Mouse (Mus musculus): ENCODE data around the gene Rxfp2.

Gene Rxfp2

GRCm38 (mm10) chr5:150018656-150019055, at the start of gene Rxfp2:
TSS of gene Rxfp2 (plus strand) at chr5:150018675.
- DNase-seq (ENCODE audit: low read depth) = no peak

- no peak for DNase-seq (ENCODE audit: low read depth)
Observed at GRCm38 (mm10) chr5:149970261-149970660, 48.2 kb upstream of the Rxfp2 start.

GRCm38 (mm10) chr5:149977027-149977426, 41.4 kb upstream of the Rxfp2 start:
- peak; percentile 4 for DNase-seq (ENCODE audit: low read depth)

GRCm38 (mm10) chr5:149983621-149984020, 34.9 kb upstream of the Rxfp2 start:
- DNase-seq (ENCODE audit: low read depth) = no peak

- DNase-seq (ENCODE audit: low read depth) = no peak
Observed at GRCm38 (mm10) chr5:149994578-149994977, 23.9 kb upstream of the Rxfp2 start.

GRCm38 (mm10) chr5:149996614-149997013, 21.9 kb upstream of the Rxfp2 start:
- DNase-seq (ENCODE audit: low read depth) = no peak

- no peak for DNase-seq (ENCODE audit: low read depth)
Observed at GRCm38 (mm10) chr5:149997321-149998034, 21.0 kb upstream of the Rxfp2 start.

- no peak for DNase-seq (ENCODE audit: low read depth)
Observed at GRCm38 (mm10) chr5:149998311-149998710, 20.2 kb upstream of the Rxfp2 start.

- no peak for DNase-seq (ENCODE audit: low read depth)
Observed at GRCm38 (mm10) chr5:150005355-150005754, 13.1 kb upstream of the Rxfp2 start.

GRCm38 (mm10) chr5:150016861-150017260, 1.6 kb upstream of the Rxfp2 start:
- no peak for DNase-seq (ENCODE audit: low read depth)

- no peak for DNase-seq (ENCODE audit: low read depth)
Observed at GRCm38 (mm10) chr5:150017672-150018071, 803 bp upstream of the Rxfp2 start.

- peak; percentile 82 for DNase-seq (ENCODE audit: low read depth)
Observed at GRCm38 (mm10) chr5:150020851-150021250, 2.4 kb downstream of the Rxfp2 start.

GRCm38 (mm10) chr5:150021805-150022204, 3.3 kb downstream of the Rxfp2 start:
- DNase-seq (ENCODE audit: low read depth) = no peak

GRCm38 (mm10) chr5:150022556-150022955, 4.1 kb downstream of the Rxfp2 start:
- no peak for DNase-seq (ENCODE audit: low read depth)

- DNase-seq (ENCODE audit: low read depth) = no peak
Observed at GRCm38 (mm10) chr5:150023476-150023875, 5.0 kb downstream of the Rxfp2 start.

- no peak for DNase-seq (ENCODE audit: low read depth)
Observed at GRCm38 (mm10) chr5:150024188-150024587, 5.7 kb downstream of the Rxfp2 start.

GRCm38 (mm10) chr5:150024901-150025300, 6.4 kb downstream of the Rxfp2 start:
- no peak for DNase-seq (ENCODE audit: low read depth)

GRCm38 (mm10) chr5:150025326-150025725, 6.9 kb downstream of the Rxfp2 start:
- DNase-seq (ENCODE audit: low read depth) = no peak

GRCm38 (mm10) chr5:150026509-150027087, 8.1 kb downstream of the Rxfp2 start:
- DNase-seq (ENCODE audit: low read depth) = no peak

GRCm38 (mm10) chr5:150031201-150031600, 12.7 kb downstream of the Rxfp2 start:
- DNase-seq (ENCODE audit: low read depth) = no peak

GRCm38 (mm10) chr5:150031634-150032033, 13.2 kb downstream of the Rxfp2 start:
- no peak for DNase-seq (ENCODE audit: low read depth)

GRCm38 (mm10) chr5:150032075-150032492, 13.6 kb downstream of the Rxfp2 start:
- peak; percentile 30 for DNase-seq (ENCODE audit: low read depth)

GRCm38 (mm10) chr5:150036286-150036685, 17.8 kb downstream of the Rxfp2 start:
- no peak for DNase-seq (ENCODE audit: low read depth)

GRCm38 (mm10) chr5:150036918-150037317, 18.4 kb downstream of the Rxfp2 start:
- no peak for DNase-seq (ENCODE audit: low read depth)
